Mouse (Mus musculus) layer of hippocampus, adult 9-10 months (tissue): ENCODE measurements around the gene 1700113H08Rik.
A peak's percentile ranks its signal among the peaks of the same experiment; 100 is the strongest.

ENCODE experiments used
- DNase-seq: peaks from one replicate; pipeline ENCODE4 v3.0.0; 2022; ENCODE audit warnings: low spot score

1700113H08Rik gene

GRCm38 (mm10) chr10:87209466-87209865 is 151.6 kb downstream of the 1700113H08Rik start:
- DNase-seq, result no peak

- peak; percentile 36 for DNase-seq
Measured at GRCm38 (mm10) chr10:87211046-87211445, 153.2 kb downstream of the 1700113H08Rik start.

- no peak for DNase-seq
Measured at GRCm38 (mm10) chr10:87212854-87213253, 155.0 kb downstream of the 1700113H08Rik start.

GRCm38 (mm10) chr10:87230071-87230910 is 172.4 kb downstream of the 1700113H08Rik start:
- no peak for DNase-seq

GRCm38 (mm10) chr10:87239332-87240008 is 181.6 kb downstream of the 1700113H08Rik start:
- no peak for DNase-seq

GRCm38 (mm10) chr10:87271724-87272123 is 213.9 kb downstream of the 1700113H08Rik start:
- DNase-seq, result no peak

- DNase-seq, result no peak
Measured at GRCm38 (mm10) chr10:87272133-87272622, 214.3 kb downstream of the 1700113H08Rik start.

- DNase-seq, result no peak
Measured at GRCm38 (mm10) chr10:87275075-87275474, 217.2 kb downstream of the 1700113H08Rik start.
